Mouse (Mus musculus): Measurements from ENCODE around the gene Ttpal.

DNA sequence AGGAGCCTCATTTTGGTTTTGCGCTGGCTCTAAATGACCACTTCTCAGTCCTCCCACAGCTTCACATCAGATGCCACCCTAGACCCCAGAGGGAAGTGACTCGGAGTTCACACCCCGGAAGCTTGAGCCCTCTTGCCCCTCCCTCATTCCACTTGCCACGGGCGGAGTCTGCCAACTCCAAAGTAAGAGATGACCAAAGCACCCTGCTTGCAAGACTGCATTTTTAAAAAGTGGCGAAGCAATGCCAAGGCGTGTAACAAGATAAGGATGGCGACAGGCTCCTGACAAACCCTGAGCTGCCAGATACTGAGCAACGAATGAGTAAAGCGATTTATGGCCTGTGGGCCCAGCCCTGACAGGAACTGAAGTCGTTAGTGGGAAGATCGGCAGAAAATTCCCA is 11.9 kb upstream of the Ttpal start:
- TF ChIP-seq CTCF (IDR thresholded peaks at IDR 0.05; ENCODE audit: borderline replicate concordance, control insufficient read depth, extremely low read depth, insufficient read depth, low read length, poor library complexity) = no peak
- no peak for TF ChIP-seq POLR2A (IDR thresholded peaks at IDR 0.05; ENCODE audit: control insufficient read depth, extremely low read depth, insufficient read depth, low read length, poor library complexity)
